8 mouse cellular contexts compared by ENCODE assay signal in genomic region chr11:79023342-79023741, GRCm38 (mm10). TPM values are rescaled to one million over a fixed set of nuclear protein-coding genes. Genes with fewer than 3 reads are reported as not detected.
DNase-seq lines count a peak whose midpoint lies in the region; ATAC-seq lines count a peak whose summit lies in the region.

No protein-coding gene starts in this region.

- 23% methylated on average over 7 of the region's 7 CpGs for WGBS in heart, embryonic 13.5 days
- WGBS in limb, embryonic 10.5 days = 22% methylated on average over 7 of the region's 7 CpGs

- H3K4me1 ChIP-seq in heart, embryonic 13.5 days = peaks cover 30% of the 10 kb centered on the region
- peaks cover 31% of the 10 kb centered on the region for H3K4me1 ChIP-seq in limb, embryonic 10.5 days

- peak overlapping the region; percentile 40 for H3K9ac ChIP-seq in heart, embryonic 13.5 days

- H3K4me3 ChIP-seq in heart, embryonic 13.5 days = no peak overlapping the region
- H3K4me3 ChIP-seq in limb, embryonic 10.5 days = peak overlapping the region; percentile 30

- H3K27ac ChIP-seq in heart, embryonic 13.5 days (replicated peaks) = peak overlapping the region; percentile 74
- peak overlapping the region; percentile 78 for H3K27ac ChIP-seq in limb, embryonic 10.5 days

- H3K4me2 ChIP-seq in heart, embryonic 13.5 days = peak overlapping the region; percentile 44

- H3K27me3 ChIP-seq in heart, embryonic 13.5 days (replicated peaks) = no peaks in the 10 kb centered on the region
- H3K27me3 ChIP-seq in limb, embryonic 10.5 days (ENCODE audit: low read depth, poor library complexity, severe bottlenecking) = no peaks in the 10 kb centered on the region

- no peak for ATAC-seq in heart, embryonic 13.5 days (ENCODE audit: extremely low read depth, insufficient number of reproducible peaks, low FRiP score, low TSS enrichment)

- H3K9me3 ChIP-seq in heart, embryonic 13.5 days = no peaks in the 10 kb centered on the region
- no peaks in the 10 kb centered on the region for H3K9me3 ChIP-seq in limb, embryonic 10.5 days (replicated peaks)

- DNase-seq in adrenal gland, postnatal 14 days = peak; percentile 50
- no peak for DNase-seq in adrenal gland, postnatal 4 days (ENCODE audit: low spot score in 2 of 2)
- DNase-seq in limb, embryonic 10.5 days (ENCODE audit: low spot score) = peak; percentile 66
- DNase-seq in mesoderm, embryonic 11.5 days (ENCODE audit: low read depth, low spot score) = peak; percentile 50
- DNase-seq in urinary bladder, postnatal 4 days (ENCODE audit: low spot score in 2 of 2) = no peak
- DNase-seq in urinary bladder, postnatal 14 days (ENCODE audit: low spot score) = no peak
- DNase-seq in layer of hippocampus, postnatal 36 days = no peak

- peaks cover 77% of the 10 kb centered on the region for H3K36me3 ChIP-seq in heart, embryonic 13.5 days
- peaks cover 21% of the 10 kb centered on the region for H3K36me3 ChIP-seq in limb, embryonic 10.5 days

RNA-seq across cellular contexts. Expression of gene Lgals9, which starts 38.6 kb away (rescaled TPM):
- total RNA-seq in adrenal gland, postnatal 14 days (2021) = 39.8 and 79.2 TPM in 2 replicates
- 10 to 100 TPM; 32.6 to 57.1 TPM for total RNA-seq in adrenal gland, postnatal 4 days (2021)
- 60.2 and 67.9 TPM in 2 replicates for polyA plus RNA-seq in heart, embryonic 13.5 days (2015; fragmentation: Nextera tagmentation; extraction: Ambion mirVana)
- 1.0 and 1.8 TPM in 2 replicates for polyA plus RNA-seq in limb, embryonic 10.5 days (2016; fragmentation: Nextera tagmentation; extraction: Ambion mirVana)
- 1 to 10 TPM; 4.9 to 5.0 TPM for total RNA-seq in layer of hippocampus, postnatal 36 days (2021)

Comparison
In these comparisons a context has a peak if more than half of its experiments do, and no peak if none do; other contexts are left out.
1. DNase-seq: peak in adrenal gland, postnatal 14 days (single experiment), limb, embryonic 10.5 days (single experiment) and mesoderm, embryonic 11.5 days (single experiment); none in adrenal gland, postnatal 4 days (0 of 2), urinary bladder, postnatal 4 days (0 of 2), urinary bladder, postnatal 14 days (single experiment) and layer of hippocampus, postnatal 36 days (0 of 2).